Mouse (Mus musculus) ES-Bruce4 (cell line): ENCODE results near the gene Fbxl17.

Source experiments
- EP300 ChIP-seq: IDR thresholded peaks from 2 replicates; pipeline ENCODE4 v1.6.1; 2011; ENCODE audit warnings: low read depth, low read length; ENCODE audit not compliant: insufficient read depth
- POLR2A ChIP-seq: IDR thresholded peaks from one replicate; pipeline ENCODE4 v1.8.1; 2011; ENCODE audit warnings: low read length; ENCODE audit not compliant: insufficient read depth

GRCm38 (mm10) chr17:63165847-63166246 lies 334.0 kb downstream of the Fbxl17 start:
- TF ChIP-seq POLR2A (no peak), EP300 (no peak)
